Mouse (Mus musculus): ENCODE data around the gene AK157302.
A peak's percentile ranks its signal among the peaks of the same experiment; 100 is the strongest.
"Not testable (repeated sequence)": the region's sequence is repeated elsewhere in the genome, so short reads cannot be mapped to it uniquely, and the experiment has no call there.

The AK157302 gene

GRCm38 (mm10) chr13:21495080-21495479 is at the start of gene AK157302:
TSS of gene AK157302 (plus strand) at chr13:21495223.
- DNase-seq, result no peak

GRCm38 (mm10) chr13:21446796-21447195 is 48.2 kb upstream of the AK157302 start:
- DNase-seq, result no peak

GRCm38 (mm10) chr13:21447856-21448614 is 47.0 kb upstream of the AK157302 start:
- DNase-seq, result no peak

DNA sequence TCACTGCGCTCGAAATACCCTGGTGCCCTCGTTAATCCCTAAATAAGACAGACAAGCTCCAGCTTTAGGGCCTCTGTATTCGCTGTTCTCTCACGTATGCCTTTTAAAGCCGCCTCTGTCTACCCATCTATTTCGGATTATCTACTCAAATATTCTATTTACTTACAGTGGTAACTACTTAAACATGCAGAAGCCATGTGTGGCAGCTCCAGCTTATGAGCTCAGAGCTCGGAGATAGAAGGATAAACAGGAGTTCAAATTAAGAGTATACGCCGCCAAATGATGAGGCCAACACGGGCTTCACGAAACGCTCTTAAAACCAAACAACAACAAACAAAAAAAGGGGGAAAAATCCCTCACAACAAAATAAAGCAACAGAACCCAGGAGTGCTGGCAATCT is 42.0 kb upstream of the AK157302 start:
- no peak for DNase-seq

- peak; percentile 89 for DNase-seq
Observed at GRCm38 (mm10) chr13:21453449-21453848, 41.6 kb upstream of the AK157302 start, which contains the start of gene Zscan26. TSS of gene Zscan26 (minus strand) at chr13:21453730.

DNA sequence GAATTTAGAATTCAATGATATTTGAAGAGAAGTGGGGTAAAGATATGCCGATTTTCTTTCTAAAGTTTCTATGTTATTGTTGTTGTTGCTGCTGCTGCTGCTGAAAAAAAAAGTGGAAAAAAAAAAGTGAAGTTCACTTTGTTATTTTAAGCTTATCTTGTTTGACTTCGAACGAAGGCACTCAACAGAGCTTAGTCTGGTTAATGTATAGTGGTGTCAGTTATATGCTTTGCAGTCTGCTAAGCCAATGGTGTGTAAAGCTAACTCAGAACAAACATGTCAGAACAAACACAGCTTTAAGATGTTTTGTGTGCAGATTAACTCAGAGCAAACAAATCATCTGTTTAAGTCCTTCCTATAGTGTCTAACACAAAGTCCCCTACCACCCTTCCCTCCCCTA is 40.9 kb upstream of the AK157302 start:
- no peak for DNase-seq

DNA sequence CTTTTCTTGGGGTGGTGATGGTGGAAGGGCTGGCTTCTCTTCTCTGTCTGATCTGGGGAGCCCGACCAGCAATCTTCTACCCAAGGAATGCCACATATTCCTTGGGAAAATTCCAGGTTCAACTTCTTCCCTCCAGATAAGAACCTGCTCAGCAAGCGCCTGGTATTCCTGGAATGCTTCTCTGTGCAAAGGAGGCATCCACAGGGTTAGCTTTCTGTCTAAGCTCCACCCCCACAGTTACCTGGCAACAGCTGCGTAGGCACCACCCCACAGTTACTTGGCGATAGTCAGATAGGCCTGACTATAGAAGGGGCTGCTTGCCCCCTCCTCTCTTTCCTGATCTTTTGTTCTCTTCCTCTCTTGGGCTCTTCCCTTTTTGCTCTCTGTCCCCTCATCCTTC is 38.7 kb upstream of the AK157302 start:
- no peak for DNase-seq

GRCm38 (mm10) chr13:21462516-21462915 is 32.5 kb upstream of the AK157302 start:
- DNase-seq, result not testable (repeated sequence)

- no peak for DNase-seq
Observed at GRCm38 (mm10) chr13:21467336-21467735, 27.7 kb upstream of the AK157302 start.

GRCm38 (mm10) chr13:21468061-21469019 is 26.7 kb upstream of the AK157302 start, which contains the start of gene Nkapl:
TSS of gene Nkapl (minus strand) at chr13:21468509.
- DNase-seq, result peak; percentile 83

GRCm38 (mm10) chr13:21469097-21469496 is 25.9 kb upstream of the AK157302 start:
- DNase-seq, result no peak

GRCm38 (mm10) chr13:21472427-21472826 is 22.6 kb upstream of the AK157302 start:
- DNase-seq, result no peak

DNA sequence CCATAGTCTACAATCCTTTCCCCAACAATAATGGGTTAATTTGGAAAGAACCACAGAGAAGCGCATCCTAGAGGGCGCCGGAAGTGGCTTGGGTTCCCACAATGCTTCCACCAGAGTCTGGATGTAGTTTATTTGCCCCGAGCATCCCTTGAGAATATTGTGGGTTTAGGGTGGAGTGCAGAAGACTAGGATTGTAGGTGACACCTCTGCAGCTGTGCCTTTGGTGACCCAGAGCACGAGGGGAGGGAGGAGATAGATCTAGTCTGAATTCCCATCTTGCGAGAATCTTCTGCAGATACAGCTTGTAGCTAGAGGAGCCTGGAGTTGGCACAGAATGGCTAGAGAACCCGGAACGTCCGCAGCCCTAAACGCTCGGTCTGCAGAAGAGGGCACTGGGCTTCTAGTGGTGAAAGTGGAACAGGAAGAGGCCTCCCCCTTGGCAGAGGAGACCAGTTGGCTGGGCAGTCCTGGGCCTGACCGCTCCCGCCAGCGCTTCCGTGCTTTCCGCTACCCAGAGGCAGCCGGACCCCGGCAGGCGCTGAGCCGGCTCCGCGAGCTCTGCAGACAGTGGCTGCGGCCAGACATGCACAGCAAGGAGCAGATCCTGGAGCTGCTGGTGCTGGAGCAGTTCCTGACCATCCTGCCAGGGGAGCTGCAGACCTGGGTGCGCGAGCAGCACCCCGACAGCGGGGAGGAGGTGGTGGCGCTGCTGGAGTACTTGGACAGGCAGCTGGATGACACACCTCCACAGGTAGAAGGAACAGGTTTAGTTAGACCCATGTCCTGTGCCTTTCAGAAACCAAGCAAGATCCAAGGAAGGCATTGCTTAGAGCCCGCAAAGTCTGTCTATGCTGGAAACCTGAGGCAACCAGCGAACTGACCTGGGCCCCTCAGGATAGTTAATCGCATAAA is 16.0 kb upstream of the AK157302 start, which contains the start of the genes Zkscan4 and Gm10065:
TSS of gene Zkscan4 (plus strand) at position 149 of the 912 bp plus-strand sequence.
TSS of gene Gm10065 (minus strand) at position 683 of the 912 bp plus-strand sequence.
- peak; percentile 84 for DNase-seq

DNA sequence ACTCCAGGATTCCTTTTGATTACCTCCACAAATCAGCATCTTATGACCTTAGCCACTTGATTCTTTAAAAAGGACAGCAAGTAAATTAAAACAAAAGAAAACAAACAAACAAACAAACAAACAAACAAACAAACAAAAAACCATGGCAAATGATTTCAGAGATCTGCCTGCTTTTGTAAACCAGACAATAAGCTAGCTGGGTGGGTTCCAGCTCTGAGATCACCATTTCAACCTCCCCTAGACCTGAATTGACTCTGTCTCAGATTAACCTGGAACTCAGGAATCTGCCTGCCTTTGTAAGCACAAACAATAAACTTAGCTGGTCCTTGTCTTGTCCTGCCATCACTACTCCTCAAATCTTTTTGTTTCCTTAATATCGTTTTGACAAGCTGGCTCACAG is 8.1 kb upstream of the AK157302 start:
- DNase-seq, result no peak

DNA sequence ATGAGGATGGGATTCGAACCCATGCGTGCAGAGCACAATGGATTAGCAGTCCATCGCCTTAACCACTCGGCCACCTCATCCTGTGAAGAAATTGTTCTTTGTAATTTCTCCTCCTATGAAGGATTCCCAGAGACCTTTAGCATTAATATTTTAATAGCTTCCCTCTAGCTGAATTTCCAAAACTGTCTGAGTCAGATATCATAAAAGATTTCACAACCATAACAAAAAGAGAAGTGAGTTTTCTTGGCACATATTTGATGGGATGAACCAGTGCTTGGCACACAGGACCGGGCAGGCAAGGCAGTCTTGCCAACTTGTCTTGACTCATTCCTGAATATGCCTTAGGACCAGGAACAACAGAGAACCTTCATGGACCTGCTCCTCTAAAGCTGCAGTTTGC is 2.2 kb upstream of the AK157302 start:
- DNase-seq, result no peak

DNA sequence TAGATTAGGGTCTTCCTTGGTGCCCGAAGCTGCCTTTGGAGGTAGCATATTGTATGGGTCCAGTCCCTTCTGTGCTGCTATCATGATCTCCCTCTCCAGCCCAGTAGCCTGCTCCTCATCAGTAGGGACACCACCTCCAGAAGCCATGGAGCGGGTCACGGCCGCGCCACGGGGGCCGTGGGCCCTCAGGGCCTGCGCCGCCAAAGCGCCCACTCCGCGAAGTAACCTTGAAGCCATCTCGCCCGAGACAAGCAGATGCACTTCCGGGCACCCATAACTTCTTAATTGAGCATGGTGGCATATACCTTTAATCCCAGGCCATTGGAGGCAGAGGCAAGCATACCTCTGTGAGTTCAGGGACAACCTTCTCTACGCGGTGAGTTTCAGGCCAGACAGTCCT is 6.2 kb downstream of the AK157302 start, which contains the start of gene Gm11273:
TSS of gene Gm11273 (minus strand) at position 237 of the 400 bp plus-strand sequence.
- DNase-seq, result not testable (repeated sequence)

DNA sequence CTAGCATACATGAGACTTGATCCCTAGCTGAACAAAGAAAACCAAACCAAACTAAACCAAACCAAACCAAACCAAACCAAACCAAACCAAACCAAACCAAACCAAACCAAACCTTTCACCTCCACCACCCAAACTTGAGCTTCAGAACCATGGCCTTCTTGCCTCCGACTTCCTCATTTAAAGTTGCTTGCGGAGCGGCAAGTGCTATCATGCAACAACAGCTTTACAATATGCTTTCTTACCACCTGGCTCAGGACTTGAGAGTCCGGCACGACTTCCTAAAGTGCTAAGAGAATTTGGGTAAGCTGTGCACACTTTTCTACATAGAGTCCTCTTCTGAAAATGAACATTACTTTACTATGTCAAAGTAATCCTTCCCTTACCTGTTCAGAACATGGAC is 7.3 kb downstream of the AK157302 start:
- DNase-seq, result no peak

- DNase-seq, result peak; percentile 84
Observed at GRCm38 (mm10) chr13:21506221-21506649, 11.2 kb downstream of the AK157302 start.

DNA sequence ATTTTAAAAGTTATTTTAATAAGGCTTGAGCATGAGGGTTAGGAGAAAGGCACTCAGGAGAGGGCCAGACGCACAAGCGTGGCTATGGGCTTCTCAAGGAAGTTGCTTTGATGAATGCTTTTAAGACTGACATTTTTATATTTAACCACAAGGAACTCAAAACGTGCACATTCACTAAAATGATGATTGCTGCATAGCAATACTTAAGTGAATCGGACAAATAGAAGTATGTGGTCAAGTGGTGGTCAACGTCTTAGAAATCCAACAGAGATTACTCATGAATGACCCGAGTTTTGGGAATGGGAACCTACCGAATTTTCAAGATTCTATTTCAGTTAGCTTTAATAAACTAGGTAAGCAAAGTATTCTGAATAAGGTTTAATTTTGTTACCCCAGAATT is 35.1 kb downstream of the AK157302 start:
- no peak for DNase-seq

- peak; percentile 90 for DNase-seq
Observed at GRCm38 (mm10) chr13:21530781-21531201, 35.8 kb downstream of the AK157302 start, which contains the start of gene Zkscan8. TSS of gene Zkscan8 (minus strand) at chr13:21531120.

DNA sequence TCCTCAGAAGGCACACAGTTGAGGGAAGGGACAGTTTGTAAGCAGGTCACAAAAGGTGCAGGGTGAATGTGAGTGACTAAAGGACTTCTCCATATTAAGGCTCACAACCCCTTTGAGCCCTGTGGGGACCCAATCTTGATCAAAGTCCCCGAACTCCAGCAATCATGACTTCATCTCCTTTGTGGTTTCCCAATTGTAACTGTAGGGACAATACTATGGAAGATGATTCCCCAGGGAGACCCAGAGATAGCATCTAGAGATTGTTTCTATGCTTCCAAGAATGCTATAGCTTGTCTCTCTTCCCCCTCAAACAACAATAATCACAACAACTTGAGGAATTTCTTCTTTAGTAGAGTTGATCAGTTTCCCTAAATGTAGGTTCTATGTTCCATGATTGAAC is 47.7 kb downstream of the AK157302 start, which contains the start of gene Olfr1366:
TSS of gene Olfr1366 (minus strand) at position 101 of the 400 bp plus-strand sequence.
- no peak for DNase-seq
